Mouse (Mus musculus): ENCODE data around the gene Kif21b. TPM values are rescaled to one million over a fixed set of nuclear protein-coding genes. Genes with fewer than 3 reads are reported as not detected.

The Kif21b gene
- total RNA-seq, 2 experiments from 2014 or later: 0.62 to 1.1 TPM

DNA sequence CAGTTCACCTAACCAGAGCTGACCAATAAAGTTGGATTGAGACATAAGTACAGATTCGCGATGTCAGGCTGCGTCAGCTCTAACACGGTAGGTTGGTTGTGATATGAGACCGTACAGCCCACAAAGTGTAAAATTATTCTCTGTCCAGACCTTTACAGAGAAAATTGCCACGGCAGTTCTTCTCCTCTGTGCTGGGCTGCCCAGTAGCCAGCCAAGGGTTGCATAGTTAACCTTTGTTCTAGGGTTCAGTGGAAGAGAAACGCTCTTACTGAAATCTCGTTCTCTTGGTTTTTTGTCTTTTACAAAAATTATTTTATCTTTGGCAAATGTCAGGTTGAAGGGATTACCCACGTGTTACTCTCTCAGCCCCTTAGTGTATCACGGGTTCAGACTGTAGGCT, 91.2 kb downstream of the Kif21b start:
- DNase-seq: no peak
- intact Hi-C loops (cut with DNase I): no loop called here

DNA sequence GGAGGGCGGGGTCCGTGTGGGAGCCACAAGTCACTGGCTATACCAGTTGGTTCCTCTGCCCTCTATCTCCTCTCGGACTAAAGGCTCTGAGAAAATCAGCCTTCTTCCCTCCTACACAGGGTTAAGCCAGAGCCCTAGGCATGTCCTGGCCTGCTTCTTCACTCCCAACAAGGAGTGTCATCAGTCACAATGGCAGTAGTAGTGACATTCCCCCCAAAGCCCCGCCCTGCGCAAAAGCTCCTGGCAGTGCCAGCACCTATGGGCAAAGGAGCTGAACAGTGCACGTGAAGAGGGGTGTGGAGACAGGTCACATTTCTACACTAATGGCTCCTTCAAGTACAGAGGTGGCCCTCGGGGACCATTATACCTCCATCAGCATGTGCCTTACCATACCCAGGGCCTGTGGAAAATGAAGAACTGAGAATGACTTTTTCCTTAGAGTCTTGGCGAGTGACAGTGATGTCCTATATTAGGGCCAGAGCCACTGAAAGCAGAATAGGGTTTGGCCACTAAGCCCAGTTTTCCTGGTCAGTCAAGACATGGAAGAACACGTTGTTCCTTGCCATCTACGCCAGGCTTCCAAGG, 92.7 kb downstream of the Kif21b start:
- no peak for DNase-seq
- intact Hi-C loops (cut with DNase I): no loop called here

DNA sequence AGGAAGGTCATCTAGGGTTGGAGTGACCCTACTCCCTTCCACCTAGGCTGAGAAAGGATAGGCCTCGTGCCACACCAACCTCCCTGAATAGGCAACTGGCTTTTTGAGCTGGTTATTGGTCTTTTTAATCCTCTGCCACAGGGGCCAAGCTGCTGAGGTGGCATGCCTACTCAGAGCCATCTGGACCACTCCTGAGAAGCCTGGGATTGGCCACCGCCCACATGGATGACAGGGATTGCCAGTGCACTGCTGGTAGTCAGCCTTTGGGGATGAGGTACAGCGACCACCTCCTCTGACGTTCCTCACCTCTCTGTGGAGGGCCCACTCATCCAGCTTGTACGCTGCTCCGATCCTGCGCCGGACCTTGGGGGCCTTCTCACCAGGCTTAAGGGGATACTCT, 94.7 kb downstream of the Kif21b start:
- DNase-seq: no peak
- intact Hi-C loops (cut with DNase I): no loop called here

DNA sequence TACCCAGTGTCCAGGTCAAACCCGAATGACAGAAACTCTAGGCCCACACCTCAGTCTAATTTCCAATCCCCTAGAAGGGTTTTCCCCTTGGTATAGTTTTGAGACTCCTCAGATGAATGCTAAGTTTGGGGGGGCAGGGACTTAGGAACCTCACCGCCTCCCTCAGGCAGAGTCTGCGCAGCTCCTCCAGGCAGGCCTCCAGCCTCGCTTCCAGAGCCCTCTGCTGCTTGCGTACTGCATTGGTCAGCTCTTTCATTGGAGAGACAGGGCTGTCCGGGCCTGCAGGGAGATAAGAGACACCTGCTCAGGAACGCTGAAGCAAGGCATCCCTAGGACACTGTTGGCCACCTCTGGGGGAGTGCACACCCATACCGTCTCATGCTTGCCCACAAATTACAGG, 95.4 kb downstream of the Kif21b start:
- intact Hi-C loops (cut with DNase I): no loop called here

More for the DNA sequence above, 95.4 kb downstream of the Kif21b start:
- DNase-seq: no peak

Other genes with a start within 250 kb of the Kif21b start
- gene Pkp1, start 212.2 kb upstream of the Kif21b start, total RNA-seq (2021): under 1 TPM in 1 of 2 experiments, not detected in 1; 0.23 TPM
- gene Igfn1, start 125.0 kb upstream of the Kif21b start, total RNA-seq (2021): 10 to 100 TPM; 21.5 to 36.2 TPM
- 1 to 10 TPM; 5.4 to 7.8 TPM for gene Tmem9, start 123.2 kb upstream of the Kif21b start, total RNA-seq (2021)
- gene Ascl5, start 80.6 kb upstream of the Kif21b start, total RNA-seq (2021): not detected
- gene Cacna1s, start 78.6 kb upstream of the Kif21b start, total RNA-seq (2021): 100 to 1,000 TPM; 697 to 835 TPM
- not detected for gene Mroh3, start 81.4 kb downstream of the Kif21b start, total RNA-seq (2021)
- gene Inava, start 102.9 kb downstream of the Kif21b start, total RNA-seq (2021): not detected
- not detected for gene Gpr25, start 129.5 kb downstream of the Kif21b start, total RNA-seq (2021)
- 10 to 100 TPM in 1 of 2 experiments, 1 to 10 TPM in 1; 9.1 to 10.6 TPM for gene Camsap2, start 214.7 kb downstream of the Kif21b start, total RNA-seq (2021)